Mouse (Mus musculus) heart, embryonic 12.5 days (tissue): Measurements from ENCODE around the gene Rgs9bp. TPM values are rescaled to one million over a fixed set of nuclear protein-coding genes. Genes with fewer than 3 reads are reported as not detected.

Experiments used
- ATAC-seq: fragments of 200-750 bp; cut with Nextera tagmentation; 2 replicates; pipeline ENCODE4 v1.8.0; 2017; ENCODE audit warnings: moderate TSS enrichment, moderate library complexity; ENCODE audit not compliant: insufficient number of reproducible peaks, low FRiP score
- H3K27ac ChIP-seq: fragments of 300-500 bp; sonication (generic); 2 replicates; pipeline ENCODE4 v1.5.1; 2016; ENCODE audit warnings: mild to moderate bottlenecking, moderate library complexity; ENCODE audit not compliant: poor library complexity, severe bottlenecking
- H3K27me3 ChIP-seq: fragments of 300-500 bp; sonication (generic); replicated peaks from 2 replicates; pipeline ENCODE4 v1.6.1; 2016; ENCODE audit warnings: mild to moderate bottlenecking, moderate library complexity
- H3K36me3 ChIP-seq: fragments of 300-500 bp; sonication (generic); 2 replicates; pipeline ENCODE4 v1.6.1; 2016; ENCODE audit warnings: mild to moderate bottlenecking, moderate library complexity
- H3K4me1 ChIP-seq: fragments of 300-500 bp; sonication (generic); replicated peaks from 2 replicates; pipeline ENCODE4 v1.6.1; 2016; ENCODE audit warnings: mild to moderate bottlenecking
- H3K4me2 ChIP-seq: fragments of 300-500 bp; sonication (generic); 2 replicates; pipeline ENCODE4 v1.6.1; 2016; ENCODE audit warnings: mild to moderate bottlenecking, moderate library complexity
- H3K4me3 ChIP-seq: fragments of 300-500 bp; sonication (generic); 2 replicates; pipeline ENCODE4 v1.5.1; 2016; ENCODE audit warnings: mild to moderate bottlenecking
- H3K9ac ChIP-seq: fragments of 300-500 bp; sonication (generic); 2 replicates; pipeline ENCODE4 v1.6.1; 2016; ENCODE audit warnings: mild to moderate bottlenecking, moderate library complexity
- H3K9me3 ChIP-seq: fragments of 300-500 bp; sonication (generic); replicated peaks from 2 replicates; pipeline ENCODE4 v1.6.1; 2016; ENCODE audit warnings: mild to moderate bottlenecking, moderate library complexity
- WGBS: fragments of 180-500 bp; shearing (Covaris S2); methylation state at CpG from one replicate; pipeline ENCODE4 v1.1.7; 2016; 5-methylcytosine and 5-hydroxymethylcytosine counted together
- polyA plus RNA-seq: library from polyadenylated mRNA; unstranded; fragments of >200 nt; fragmentation: Nextera tagmentation; extraction: Ambion mirVana; gene quantifications from 2 replicates; pipeline ENCODE4 v1.2.1, GENCODE M21; 2016

The Rgs9bp gene
- polyA plus RNA-seq, 1 experiment from 2014 or later, result 0.82 TPM

- ATAC-seq, result no peak
- no peak overlapping the region for H3K27ac ChIP-seq
- H3K9ac ChIP-seq, result no peak overlapping the region
- no peaks in the 10 kb centered on the region for H3K27me3 ChIP-seq
- peaks cover 7% of the 10 kb centered on the region; the same call in 1 of the 2 replicates for H3K9me3 ChIP-seq
- H3K36me3 ChIP-seq, result no peaks in the 10 kb centered on the region
- no peak overlapping the region for H3K4me2 ChIP-seq
- no peaks in the 10 kb centered on the region for H3K4me1 ChIP-seq
- H3K4me3 ChIP-seq, result no peak overlapping the region
- 66% methylated on average over 3 of the region's 3 CpGs for WGBS
Measured at GRCm38 (mm10) chr7:35530026-35530425, 55.4 kb downstream of the Rgs9bp start.

Other genes with a start within 250 kb of the Rgs9bp start
- gene Faap24, start 188.7 kb downstream of the Rgs9bp start, polyA plus RNA-seq, result 13.4 and 14.4 TPM in 2 replicates
- 37.3 and 40.0 TPM in 2 replicates for gene Cep89, start 188.5 kb downstream of the Rgs9bp start, polyA plus RNA-seq
- 0.59 and 0.73 TPM in 2 replicates for gene Slc7a9, start 136.8 kb downstream of the Rgs9bp start, polyA plus RNA-seq
- gene Tdrd12, start 47.8 kb downstream of the Rgs9bp start, polyA plus RNA-seq, result 0.37 and 0.82 TPM in 2 replicates
- 84.5 and 85.0 TPM in 2 replicates for gene Nudt19, start 29.3 kb downstream of the Rgs9bp start, polyA plus RNA-seq
- gene Ankrd27, start 662 bp upstream of the Rgs9bp start, polyA plus RNA-seq, result 22.1 and 23.6 TPM in 2 replicates
- 293 and 296 TPM in 2 replicates for gene Pdcd5, start 61.9 kb upstream of the Rgs9bp start, polyA plus RNA-seq
- gene Dpy19l3, start 168.9 kb upstream of the Rgs9bp start, polyA plus RNA-seq, result 12.2 and 14.2 TPM in 2 replicates
- 15.0 and 17.6 TPM in 2 replicates for gene Zfp507, start 217.4 kb upstream of the Rgs9bp start, polyA plus RNA-seq